Mouse (Mus musculus) CH12.LX (cell line): ENCODE data around the gene Cfap206.

Source experiments
- CTCF ChIP-seq, 2 experiments: IDR thresholded peaks in 1 of 2; conservative IDR thresholded peaks in 1 of 2; 2 replicates each; pipeline ENCODE4 v1.5.1; 2011 to 2012; ENCODE audit warnings: low read depth in 2 of 2, low read length in 2 of 2, improper control_type of control experiment in 1 of 2, inconsistent platforms in 1 of 2, mild to moderate bottlenecking in 1 of 2, moderate library complexity in 1 of 2
- GABPA ChIP-seq: IDR thresholded peaks from 2 replicates; pipeline ENCODE4 v1.6.1; 2012; ENCODE audit warnings: low read depth, low read length, improper control_type of control experiment, inconsistent platforms; ENCODE audit not compliant: insufficient replicate concordance
- POLR2A ChIP-seq: IDR thresholded peaks from 2 replicates; pipeline ENCODE4 v1.6.1; 2011; ENCODE audit warnings: low read depth, mild to moderate bottlenecking, improper control_type of control experiment, low read length

DNA sequence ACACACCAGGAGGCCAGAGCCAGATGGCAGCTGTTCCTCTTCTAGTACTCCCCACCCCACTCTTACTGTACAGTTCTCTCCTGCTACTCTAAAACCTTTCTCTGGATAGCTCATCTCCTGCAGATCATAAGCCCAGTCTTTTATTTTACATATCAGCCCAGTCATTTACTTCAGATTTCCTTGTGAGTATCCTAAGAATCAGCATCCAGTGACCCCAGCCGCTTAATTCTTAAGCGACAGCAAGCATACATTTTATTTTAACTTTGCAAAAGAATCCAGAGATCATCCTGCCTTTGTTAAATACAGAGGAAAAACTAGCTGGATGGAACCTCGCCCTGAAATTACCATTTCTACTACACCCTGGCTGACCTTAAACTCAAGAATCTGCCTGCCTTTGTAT lies 4.5 kb upstream of the Cfap206 start:
- no peak for TF ChIP-seq GABPA
- no peak for TF ChIP-seq POLR2A
- TF ChIP-seq CTCF (conservative IDR thresholded peaks at IDR 0.05 in 1 of 2, IDR thresholded peaks at IDR 0.05 in 1 of 2; ENCODE audit: low read depth in 2 of 2, low read length in 2 of 2) = no peak
